Mouse (Mus musculus): ENCODE data around the gene Cacna1f.

- TF ChIP-seq CTCF (IDR thresholded peaks at IDR 0.05; ENCODE audit: borderline replicate concordance, insufficient read depth, low read length) (no peak), POLR2A (IDR thresholded peaks at IDR 0.05; ENCODE audit: low read depth, low read length) (no peak)
Measured at GRCm38 (mm10) chrX:7639536-7640325, 32.8 kb downstream of the Cacna1f start.

Measured in embryonic fibroblast, embryonic 13.5 days (primary cell).